Mouse (Mus musculus): ENCODE results near the gene Cpz. TPM values are rescaled to one million over a fixed set of nuclear protein-coding genes. Genes with fewer than 3 reads are reported as not detected.

Cpz gene
- polyA plus RNA-seq, 1 experiment = 1.4 TPM

DNA sequence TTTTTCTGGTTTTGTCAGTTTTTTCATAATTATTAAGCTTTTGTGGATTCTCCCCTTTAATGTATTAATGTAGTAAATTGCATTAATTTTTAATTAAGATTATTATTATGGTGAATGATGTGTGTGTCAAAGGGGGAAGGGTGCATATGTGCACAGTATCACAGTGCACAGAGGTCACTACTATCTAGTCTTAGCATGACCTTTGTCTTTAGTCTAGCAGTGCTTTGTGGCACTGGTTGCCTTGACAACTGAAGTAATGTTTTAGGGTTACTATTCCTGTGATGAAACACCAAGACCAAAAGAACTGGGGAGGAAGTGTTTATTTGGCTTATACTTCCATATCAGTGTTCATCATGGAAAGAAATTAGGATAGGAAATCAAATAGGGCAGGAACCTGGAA is 20.6 kb upstream of the Cpz start:
- TF ChIP-seq CTCF (IDR thresholded peaks at IDR 0.05; ENCODE audit: extremely low read depth, insufficient read length, insufficient replicate concordance, low read depth, low read length) (no peak), POLR2A (IDR thresholded peaks at IDR 0.05; ENCODE audit: low read depth, low read length) (no peak)
- no peaks in the 10 kb centered on the region for H3K4me1 ChIP-seq (ENCODE audit: control insufficient read depth, insufficient read depth, insufficient read length, low read length)

GRCm38 (mm10) chr5:35541059-35541790 is 15.7 kb upstream of the Cpz start:
- WGBS = 64% methylated on average over 4 of the region's 4 CpGs
- no peaks in the 10 kb centered on the region for H3K27me3 ChIP-seq (ENCODE audit: control insufficient read depth, insufficient read depth, low read length)
- no peaks in the 10 kb centered on the region for H3K36me3 ChIP-seq (ENCODE audit: control insufficient read depth, insufficient read depth, low read length)
- TF ChIP-seq CTCF (IDR thresholded peaks at IDR 0.05; ENCODE audit: extremely low read depth, insufficient read length, insufficient replicate concordance, low read depth, low read length) = no peak
- no peak for TF ChIP-seq POLR2A (IDR thresholded peaks at IDR 0.05; ENCODE audit: low read depth, low read length)
- H3K27ac ChIP-seq (ENCODE audit: insufficient read depth, low read depth, low read length) = no peak overlapping the region
- no peak overlapping the region for H3K4me3 ChIP-seq (ENCODE audit: low read depth, low read length)
- no peaks in the 10 kb centered on the region for H3K4me1 ChIP-seq (ENCODE audit: control insufficient read depth, insufficient read depth, insufficient read length, low read length)

More for the DNA sequence above, 20.6 kb upstream of the Cpz start:
- H3K27me3 ChIP-seq (ENCODE audit: control insufficient read depth, insufficient read depth, low read length) = no peaks in the 10 kb centered on the region
- H3K27ac ChIP-seq (ENCODE audit: insufficient read depth, low read depth, low read length) = no peak overlapping the region
- H3K36me3 ChIP-seq (ENCODE audit: control insufficient read depth, insufficient read depth, low read length) = no peaks in the 10 kb centered on the region
- H3K4me3 ChIP-seq (ENCODE audit: low read depth, low read length) = no peak overlapping the region

DNA sequence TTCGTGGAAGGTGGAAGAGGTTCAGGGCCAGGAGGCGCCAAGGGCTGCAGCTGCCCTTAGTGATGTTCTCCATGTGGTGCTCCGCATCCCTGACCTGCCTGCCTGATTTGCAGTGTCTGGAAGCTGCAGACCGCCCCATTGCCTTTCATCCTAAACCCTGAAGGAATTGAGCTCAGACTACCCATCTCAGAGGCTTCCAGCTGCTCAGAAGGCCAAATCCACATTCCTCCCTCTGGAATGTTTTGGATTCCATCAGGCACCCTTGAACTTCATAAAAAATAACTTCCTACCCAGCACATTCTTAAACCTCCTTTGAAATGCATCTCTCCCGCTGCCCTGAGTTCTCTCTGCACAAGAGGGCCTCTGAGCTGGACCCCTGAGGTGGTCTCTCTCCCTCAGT is 15.1 kb upstream of the Cpz start:
- Histone ChIP-seq H3K27ac (ENCODE audit: insufficient read depth, low read depth, low read length) (no peak overlapping the region), H3K27me3 (ENCODE audit: control insufficient read depth, insufficient read depth, low read length) (no peaks in the 10 kb centered on the region), H3K4me3 (ENCODE audit: low read depth, low read length) (no peak overlapping the region), H3K36me3 (ENCODE audit: control insufficient read depth, insufficient read depth, low read length) (no peaks in the 10 kb centered on the region), H3K4me1 (ENCODE audit: control insufficient read depth, insufficient read depth, insufficient read length, low read length) (no peaks in the 10 kb centered on the region)
- WGBS = 53% methylated on average over 5 of the region's 5 CpGs
- TF ChIP-seq CTCF (IDR thresholded peaks at IDR 0.05; ENCODE audit: extremely low read depth, insufficient read length, insufficient replicate concordance, low read depth, low read length) = no peak
- TF ChIP-seq POLR2A (IDR thresholded peaks at IDR 0.05; ENCODE audit: low read depth, low read length) = no peak

DNA sequence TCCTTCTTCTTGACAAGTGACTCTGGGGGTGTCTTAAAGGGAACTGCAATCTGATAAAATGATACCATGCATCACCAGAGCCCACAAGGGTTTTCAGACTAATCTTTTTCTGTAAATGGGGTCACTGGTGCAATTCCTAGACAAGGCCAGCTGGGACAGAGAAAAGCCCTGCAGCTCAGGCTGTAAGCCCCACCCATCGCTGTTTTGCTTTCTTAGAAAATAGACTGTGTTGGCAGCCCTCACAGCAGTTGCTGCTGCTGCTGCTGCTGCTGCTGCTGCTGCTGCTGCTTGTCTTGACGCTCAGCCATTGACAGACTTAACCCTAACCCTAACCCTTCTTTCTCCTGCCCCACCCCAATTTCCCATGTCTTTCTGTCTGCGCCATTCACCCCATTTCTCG is 14.1 kb upstream of the Cpz start:
- H3K4me1 ChIP-seq (ENCODE audit: control insufficient read depth, insufficient read depth, insufficient read length, low read length) = no peaks in the 10 kb centered on the region
- 57% methylated on average over 4 of the region's 4 CpGs for WGBS
- no peaks in the 10 kb centered on the region for H3K36me3 ChIP-seq (ENCODE audit: control insufficient read depth, insufficient read depth, low read length)
- no peaks in the 10 kb centered on the region for H3K27me3 ChIP-seq (ENCODE audit: control insufficient read depth, insufficient read depth, low read length)
- TF ChIP-seq POLR2A (IDR thresholded peaks at IDR 0.05; ENCODE audit: low read depth, low read length) = no peak
- TF ChIP-seq CTCF (IDR thresholded peaks at IDR 0.05; ENCODE audit: extremely low read depth, insufficient read length, insufficient replicate concordance, low read depth, low read length) = no peak
- no peak overlapping the region for H3K27ac ChIP-seq (ENCODE audit: insufficient read depth, low read depth, low read length)
- no peak overlapping the region for H3K4me3 ChIP-seq (ENCODE audit: low read depth, low read length)

DNA sequence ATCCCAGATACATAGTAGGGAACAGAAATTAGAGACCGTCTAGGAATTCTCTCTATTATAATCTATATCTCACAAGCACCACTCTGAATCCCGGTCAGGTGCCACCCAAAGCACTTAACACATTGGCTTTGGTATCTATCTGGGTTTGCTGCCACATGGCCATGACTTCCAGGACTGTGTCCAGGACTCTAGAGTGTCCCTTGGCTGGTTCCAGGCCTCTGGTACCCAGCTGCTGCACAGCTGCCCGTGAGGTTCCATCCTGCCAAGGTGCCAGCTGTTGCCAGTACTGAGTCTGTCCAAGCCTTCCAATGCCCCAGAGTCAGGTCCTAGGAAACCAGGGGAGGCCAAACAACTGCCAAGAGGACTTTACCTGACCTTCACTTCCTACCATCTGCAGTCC is 12.5 kb upstream of the Cpz start:
- Histone ChIP-seq H3K27me3 (ENCODE audit: control insufficient read depth, insufficient read depth, low read length) (no peaks in the 10 kb centered on the region), H3K27ac (ENCODE audit: insufficient read depth, low read depth, low read length) (no peak overlapping the region), H3K4me3 (ENCODE audit: low read depth, low read length) (no peak overlapping the region), H3K36me3 (ENCODE audit: control insufficient read depth, insufficient read depth, low read length) (no peaks in the 10 kb centered on the region), H3K4me1 (ENCODE audit: control insufficient read depth, insufficient read depth, insufficient read length, low read length) (no peaks in the 10 kb centered on the region)
- 79% methylated on average over 3 of the region's 3 CpGs for WGBS
- TF ChIP-seq CTCF (IDR thresholded peaks at IDR 0.05; ENCODE audit: extremely low read depth, insufficient read length, insufficient replicate concordance, low read depth, low read length) = no peak
- no peak for TF ChIP-seq POLR2A (IDR thresholded peaks at IDR 0.05; ENCODE audit: low read depth, low read length)

DNA sequence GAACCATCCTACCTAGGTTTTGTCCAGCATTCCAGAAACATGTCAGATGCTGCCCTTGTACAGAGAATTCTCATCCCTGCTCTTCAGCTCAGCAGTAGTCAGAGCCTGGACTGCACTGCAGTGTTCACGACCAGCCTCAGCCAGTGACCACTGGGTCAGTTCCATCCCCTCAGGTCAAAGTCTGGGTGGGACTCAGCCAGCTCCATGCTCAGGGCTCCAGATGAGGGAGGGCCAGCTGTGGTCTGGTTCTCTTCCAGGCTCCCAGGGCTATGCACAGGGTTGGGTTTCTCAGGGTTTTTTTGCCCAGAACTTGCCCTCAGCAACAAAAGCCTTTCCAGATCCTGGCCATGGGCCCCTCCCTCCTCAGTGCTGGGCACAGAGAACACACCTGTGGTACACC is 12.0 kb upstream of the Cpz start:
- WGBS = 55% methylated on average over 1 of the region's 1 CpGs
- TF ChIP-seq POLR2A (IDR thresholded peaks at IDR 0.05; ENCODE audit: low read depth, low read length) = no peak
- Histone ChIP-seq H3K27ac (ENCODE audit: insufficient read depth, low read depth, low read length) (no peak overlapping the region), H3K27me3 (ENCODE audit: control insufficient read depth, insufficient read depth, low read length) (no peaks in the 10 kb centered on the region), H3K4me3 (ENCODE audit: low read depth, low read length) (no peak overlapping the region), H3K36me3 (ENCODE audit: control insufficient read depth, insufficient read depth, low read length) (no peaks in the 10 kb centered on the region), H3K4me1 (ENCODE audit: control insufficient read depth, insufficient read depth, insufficient read length, low read length) (no peaks in the 10 kb centered on the region)

DNA sequence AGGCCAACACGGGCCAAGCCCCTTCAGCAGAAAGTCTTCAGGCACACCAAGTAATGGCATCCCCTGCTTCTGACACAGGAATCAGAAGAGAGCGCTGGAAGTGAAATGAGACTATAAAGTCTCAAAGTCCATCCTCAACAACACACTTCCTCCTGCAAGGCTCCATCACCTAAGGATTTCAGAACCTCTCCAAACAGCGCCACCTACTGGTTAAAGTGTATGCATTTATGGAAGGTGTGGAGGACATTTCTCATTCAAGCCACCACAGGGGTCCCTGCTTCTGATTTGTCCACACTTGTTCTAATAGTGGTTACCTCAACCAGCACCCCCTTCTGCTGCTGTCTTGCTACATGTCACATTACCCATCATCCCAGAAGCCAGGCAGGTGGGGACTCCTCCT is 10.8 kb upstream of the Cpz start:
- 47% methylated on average over 3 of the region's 3 CpGs for WGBS
- Histone ChIP-seq H3K4me3 (ENCODE audit: low read depth, low read length) (no peak overlapping the region), H3K4me1 (ENCODE audit: control insufficient read depth, insufficient read depth, insufficient read length, low read length) (no peaks in the 10 kb centered on the region), H3K27ac (ENCODE audit: insufficient read depth, low read depth, low read length) (no peak overlapping the region), H3K36me3 (ENCODE audit: control insufficient read depth, insufficient read depth, low read length) (no peaks in the 10 kb centered on the region), H3K27me3 (ENCODE audit: control insufficient read depth, insufficient read depth, low read length) (no peaks in the 10 kb centered on the region)
- no peak for TF ChIP-seq POLR2A (IDR thresholded peaks at IDR 0.05; ENCODE audit: low read depth, low read length)
- no peak for TF ChIP-seq CTCF (IDR thresholded peaks at IDR 0.05; ENCODE audit: extremely low read depth, insufficient read length, insufficient replicate concordance, low read depth, low read length)

Measured in small intestine, adult 2 months (tissue).